In the genomic region with DNA sequence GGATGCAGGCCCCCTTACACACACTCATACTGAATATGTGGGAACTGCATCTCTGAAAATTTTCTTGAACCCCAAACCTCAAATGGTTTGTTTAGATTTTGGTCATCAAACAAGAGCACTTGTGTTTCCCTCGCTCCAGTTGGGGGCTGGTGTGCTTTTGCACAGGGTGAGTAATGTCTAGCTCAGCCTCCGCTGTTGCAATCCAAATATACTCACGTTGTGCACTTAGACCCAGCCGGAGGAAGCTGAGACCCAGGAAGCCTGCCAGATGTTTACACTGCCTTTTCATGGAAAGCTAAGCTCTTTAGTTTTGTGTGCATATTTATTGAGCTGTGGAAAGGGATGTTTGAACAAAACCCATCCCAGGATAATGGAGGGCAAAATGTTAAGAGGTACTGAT, we compare ENCODE assay signal across 11 mouse cellular contexts.
DNase-seq lines count a peak whose midpoint lies in the region; ATAC-seq lines count a peak whose summit lies in the region.
"Had no signal": no experiment of that assay in that cellular context is flagged by ENCODE, and none has a peak within 500 bp of the region (broad histone marks: within the 10 kb centered on the region; RNA-seq: fewer than 3 reads in every experiment).

No protein-coding gene starts in this region.

- H3K9me3 ChIP-seq in kidney, embryonic 15.5 days (replicated peaks) = no peaks in the 10 kb centered on the region
- H3K9me3 ChIP-seq in lung, embryonic 15.5 days = no peaks in the 10 kb centered on the region
- H3K9me3 ChIP-seq: hindbrain, embryonic 13.5 days had no signal

- peak; percentile 37 for DNase-seq in kidney, postnatal 14 days
- DNase-seq in NIH3T3 (ENCODE audit: low read depth) = peak; percentile 98
- DNase-seq in adrenal gland, postnatal 10 days = peak; percentile 34
- no peak for DNase-seq in cerebellum, postnatal 4 days (ENCODE audit: low spot score in 2 of 2)
- no peak for DNase-seq in right cerebral cortex, postnatal 36 days (ENCODE audit: low spot score in 2 of 2)
- DNase-seq in spleen, postnatal 4 days (ENCODE audit: low spot score in 2 of 2) = no peak
- DNase-seq: cerebellum, adult 11-12 months had no signal

- ATAC-seq in kidney, embryonic 15.5 days (replicated peaks; ENCODE audit: low FRiP score) = no peak
- peak; percentile 92 for ATAC-seq in lung, embryonic 15.5 days (ENCODE audit: borderline replicate concordance, extremely low read depth, low FRiP score, low TSS enrichment)

- H3K4me2 ChIP-seq in kidney, embryonic 15.5 days = no peak overlapping the region
- no peak overlapping the region for H3K4me2 ChIP-seq in lung, embryonic 15.5 days
- H3K4me2 ChIP-seq: hindbrain, embryonic 13.5 days had no signal

- no peak overlapping the region for H3K4me3 ChIP-seq in kidney, embryonic 15.5 days (replicated peaks)
- no peak overlapping the region for H3K4me3 ChIP-seq in lung, embryonic 15.5 days
- H3K4me3 ChIP-seq: hindbrain, embryonic 13.5 days; megakaryocyte, embryonic 14.5 days had no signal

- no peaks in the 10 kb centered on the region for H3K27me3 ChIP-seq in kidney, embryonic 15.5 days
- H3K27me3 ChIP-seq in lung, embryonic 15.5 days = no peaks in the 10 kb centered on the region
- H3K27me3 ChIP-seq: hindbrain, embryonic 13.5 days; megakaryocyte, embryonic 14.5 days had no signal

- no peaks in the 10 kb centered on the region for H3K36me3 ChIP-seq in kidney, embryonic 15.5 days
- no peaks in the 10 kb centered on the region for H3K36me3 ChIP-seq in lung, embryonic 15.5 days
- H3K36me3 ChIP-seq: hindbrain, embryonic 13.5 days had no signal

- H3K27ac ChIP-seq in kidney, embryonic 15.5 days = no peak overlapping the region
- H3K27ac ChIP-seq in lung, embryonic 15.5 days = no peak overlapping the region; the same call in 1 of the 2 replicates
- H3K27ac ChIP-seq: hindbrain, embryonic 13.5 days had no signal

- H3K9ac ChIP-seq in kidney, embryonic 15.5 days = no peak overlapping the region
- no peak overlapping the region for H3K9ac ChIP-seq in lung, embryonic 15.5 days
- H3K9ac ChIP-seq: hindbrain, embryonic 13.5 days had no signal

- 29% methylated on average over 4 of the region's 4 CpGs for WGBS in kidney, embryonic 15.5 days
- 11% methylated on average over 4 of the region's 4 CpGs for WGBS in lung, embryonic 15.5 days

- H3K4me1 ChIP-seq in kidney, embryonic 15.5 days = 0 out of 2 replicates have a peak, but pooled peaks cover 3% of the 10 kb centered on the region
- peaks cover 2% of the 10 kb centered on the region; the same call in 1 of the 2 replicates for H3K4me1 ChIP-seq in lung, embryonic 15.5 days
- H3K4me1 ChIP-seq: hindbrain, embryonic 13.5 days had no signal

Comparison
In these comparisons a context has a peak if more than half of its experiments do, and no peak if none do; other contexts are left out.
1. DNase-seq: peak in kidney, postnatal 14 days (single experiment), NIH3T3 (single experiment) and adrenal gland, postnatal 10 days (single experiment); none in cerebellum, postnatal 4 days (0 of 2), right cerebral cortex, postnatal 36 days (0 of 2) and spleen, postnatal 4 days (0 of 2).